Mouse (Mus musculus) kidney, postnatal 10 days (tissue): Measurements from ENCODE around the gene Efemp2.

Source experiments
- DNase-seq: peaks from one replicate; pipeline ENCODE4 v3.0.0; 2021; ENCODE audit warnings: mixed read lengths

Efemp2 gene

DNA sequence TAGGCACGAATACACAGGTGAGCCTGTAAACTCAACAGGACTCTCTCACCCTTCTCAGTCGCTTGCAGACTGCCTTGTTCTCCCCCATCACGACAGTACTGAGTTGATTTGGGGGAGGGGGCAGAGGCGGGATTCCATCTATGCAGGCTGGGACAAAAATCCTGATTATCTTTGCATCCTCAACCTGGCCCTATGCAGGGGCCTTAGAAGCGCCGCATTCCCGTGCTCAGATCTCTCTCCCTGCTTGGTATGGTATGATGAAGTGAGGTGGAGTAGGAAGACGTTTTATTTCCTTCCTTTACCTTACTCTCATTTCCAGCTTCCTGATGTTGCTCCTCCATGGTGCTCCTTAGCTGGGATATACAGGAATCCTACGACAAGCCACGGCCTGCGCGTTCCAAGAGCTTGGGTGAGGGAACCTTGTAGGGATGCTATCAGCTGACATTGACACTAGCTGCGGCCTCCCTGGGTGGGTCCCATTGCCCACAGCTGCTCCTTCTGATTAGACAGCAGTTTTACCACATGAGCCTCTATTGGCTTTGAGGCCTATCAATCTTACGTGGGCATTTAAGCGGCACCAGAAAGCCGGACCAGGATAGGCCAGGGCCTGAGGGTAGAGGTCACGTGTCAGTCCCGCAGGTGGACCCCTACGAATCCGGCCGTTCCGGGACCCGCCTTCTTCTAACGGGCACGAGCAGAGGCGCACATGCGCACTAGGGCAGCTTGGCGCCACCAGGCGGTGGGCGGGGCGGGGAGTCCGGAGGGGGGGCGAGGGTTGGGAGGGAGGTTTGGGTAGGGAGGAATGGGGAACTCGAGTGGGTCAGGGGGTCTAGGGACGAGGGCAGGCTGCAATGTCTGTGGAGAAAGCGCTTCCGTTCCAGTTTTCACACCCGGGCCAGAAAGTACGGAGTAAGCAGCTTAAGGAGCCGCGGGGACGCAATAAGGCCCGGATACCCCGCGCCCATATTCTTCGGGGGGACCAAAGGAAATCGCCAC is 36.6 kb downstream of the Efemp2 start, which contains the start of gene Snx32:
Gene Snx32 (minus strand): TSS at position 508 of the 996 bp plus-strand sequence.
- DNase-seq, result peak; percentile 98

DNA sequence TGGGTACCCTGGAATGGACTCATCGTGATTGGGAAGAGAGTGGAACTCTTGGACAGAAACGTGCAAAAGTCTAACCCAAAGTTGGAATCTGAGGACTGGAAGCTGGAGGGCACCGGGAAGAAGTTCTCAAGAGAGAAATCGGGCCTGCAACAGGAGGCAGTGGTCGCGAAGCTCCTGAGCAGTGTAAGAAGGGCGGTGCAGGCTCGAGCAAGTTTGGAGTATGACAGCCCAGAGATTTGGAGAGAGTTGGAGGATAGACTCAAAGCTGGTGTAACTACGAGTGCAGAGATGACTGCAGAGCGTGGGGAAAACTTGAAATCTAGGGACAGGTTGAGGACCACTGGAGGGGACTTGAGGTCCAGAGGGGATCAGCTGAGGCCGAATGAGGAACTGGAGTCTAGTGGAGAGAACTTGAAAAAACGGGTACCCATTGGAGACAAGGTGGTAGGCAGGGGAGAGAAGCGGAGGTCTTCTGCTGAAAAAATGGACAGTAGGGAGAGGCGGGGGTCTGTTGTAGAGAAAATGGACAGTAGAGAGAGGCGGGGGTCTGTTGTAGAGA is 37.4 kb downstream of the Efemp2 start:
- DNase-seq, result no peak

DNA sequence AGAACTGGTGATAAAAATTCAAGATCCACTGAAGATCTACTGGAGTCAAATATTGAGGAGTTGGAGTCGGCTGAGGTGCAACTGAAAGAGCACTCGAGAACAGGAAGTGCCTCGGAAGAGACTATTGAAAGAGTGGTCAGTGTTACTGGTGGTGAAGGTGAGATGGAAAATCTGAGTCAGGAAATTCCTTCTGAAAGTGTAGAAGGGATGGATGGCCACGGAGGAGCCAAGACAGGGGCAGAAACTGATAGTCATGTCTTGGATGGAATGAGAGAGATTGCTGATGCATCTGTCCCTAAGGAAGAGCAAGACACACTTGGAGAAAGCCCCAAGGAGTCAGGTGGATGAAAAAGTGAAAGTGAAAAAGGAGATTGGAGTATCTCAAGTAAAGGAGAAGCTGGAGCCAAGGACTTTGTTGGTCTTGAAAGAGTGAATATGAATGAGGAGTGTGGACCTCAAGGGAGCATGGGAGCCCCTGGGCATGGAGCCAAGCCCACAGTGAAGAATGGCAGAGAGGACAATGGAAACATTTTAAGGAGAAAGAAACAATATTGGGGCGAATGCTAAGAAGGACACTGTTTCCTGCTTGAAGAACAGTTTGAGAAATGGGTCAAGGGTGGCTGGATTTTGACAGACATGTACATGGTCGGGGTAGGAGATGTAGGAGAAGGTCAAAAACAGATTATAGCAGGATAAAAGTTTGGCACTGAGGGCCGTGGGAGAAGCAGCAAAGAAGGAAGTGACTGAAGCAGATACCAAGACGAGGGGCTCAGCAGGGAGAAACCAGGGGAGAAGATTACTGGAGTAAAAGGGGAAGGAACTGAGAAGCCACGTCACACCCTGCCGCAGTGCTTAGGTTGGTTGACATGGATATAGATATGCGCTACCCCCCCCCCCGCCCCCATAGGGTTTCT is 38.6 kb downstream of the Efemp2 start:
- no peak for DNase-seq

DNA sequence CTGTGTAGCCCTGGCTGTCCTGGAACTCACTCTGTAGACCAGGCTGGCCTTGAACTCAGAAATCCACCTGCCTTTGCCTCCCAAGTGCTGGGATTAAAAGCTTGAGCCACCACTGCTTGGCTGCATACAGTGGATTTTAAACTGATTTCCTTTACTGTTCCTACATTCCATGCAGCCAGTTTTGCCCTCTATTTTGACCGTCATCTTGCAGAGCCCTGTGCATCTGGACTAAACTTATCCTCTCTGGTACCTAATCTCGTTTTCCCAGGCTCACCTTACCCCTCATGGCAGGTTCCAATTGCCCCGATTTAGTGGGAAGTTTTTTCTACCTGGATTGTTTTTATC is 39.2 kb downstream of the Efemp2 start:
- no peak for DNase-seq

DNA sequence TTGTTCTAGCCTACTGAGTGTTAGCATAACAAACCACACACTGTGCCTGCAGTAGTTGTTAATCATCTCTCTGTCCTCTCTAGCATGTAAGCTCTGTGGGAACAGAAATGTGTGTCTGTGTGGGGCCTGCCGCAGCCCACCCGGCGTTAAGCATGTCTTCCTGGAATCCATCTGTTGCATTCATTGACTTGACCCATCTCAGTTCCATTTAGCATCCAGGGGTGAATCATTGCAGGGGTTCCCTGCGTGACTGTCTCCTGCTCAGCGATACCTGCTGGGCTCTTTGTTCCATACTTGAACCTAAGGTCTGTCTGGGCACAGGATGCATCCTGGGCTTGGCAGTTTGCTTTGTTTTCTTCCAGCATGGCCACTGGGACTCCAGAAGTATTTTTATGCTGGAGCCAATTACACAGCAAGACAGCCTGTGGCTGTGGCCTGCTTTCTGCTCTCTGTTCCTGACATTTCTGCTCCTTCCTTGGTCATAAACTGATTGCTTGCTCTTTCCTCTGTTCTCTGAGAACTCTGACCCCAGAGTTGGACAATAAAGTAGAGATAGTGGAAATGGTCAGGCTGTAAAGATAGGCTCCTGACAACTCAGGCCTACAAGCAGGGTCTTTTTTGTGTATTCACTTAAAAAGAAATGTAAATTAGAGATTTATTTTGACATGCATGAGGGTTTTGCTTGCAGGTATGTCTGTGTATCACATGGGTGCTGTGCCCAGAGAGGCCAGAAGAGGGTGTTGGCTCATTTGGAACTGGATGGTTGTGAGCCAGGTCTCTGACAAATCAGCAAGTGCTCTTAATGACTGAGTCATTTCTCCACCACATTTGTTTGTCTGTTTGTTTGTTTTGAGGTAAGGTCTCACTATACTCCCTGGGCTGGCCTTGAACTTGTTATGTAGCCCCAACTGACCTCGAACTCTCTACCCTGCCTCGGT is 42.4 kb downstream of the Efemp2 start:
- DNase-seq, result no peak

DNA sequence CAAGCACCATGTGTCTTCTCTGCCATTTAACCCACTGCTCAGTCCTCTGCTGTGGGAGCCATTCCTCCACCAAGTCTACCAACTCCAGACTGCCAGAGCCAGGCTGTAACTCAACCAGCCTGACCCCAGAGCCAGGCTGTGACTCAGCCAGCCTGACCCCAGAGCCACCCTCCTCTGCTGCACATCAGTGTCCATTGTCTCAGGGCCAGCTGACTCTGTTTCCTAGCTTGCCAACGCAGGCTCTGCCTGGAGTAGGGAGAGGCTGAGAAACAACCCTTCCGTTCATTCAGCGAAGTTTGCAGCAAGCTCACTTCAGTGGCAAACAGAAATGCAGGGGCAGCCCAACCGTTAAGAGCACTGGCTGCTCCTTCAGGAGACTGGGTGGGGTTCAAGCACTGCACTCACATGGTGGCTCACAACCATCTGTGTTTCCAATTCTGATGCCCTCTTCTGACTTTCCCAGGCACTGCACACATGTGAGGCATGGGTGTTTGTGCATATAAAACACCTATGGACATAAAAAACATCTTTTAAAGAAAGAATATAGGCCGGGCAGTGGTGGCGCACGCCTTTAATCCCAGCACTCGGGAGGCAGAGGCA is 43.3 kb downstream of the Efemp2 start:
- no peak for DNase-seq

DNA sequence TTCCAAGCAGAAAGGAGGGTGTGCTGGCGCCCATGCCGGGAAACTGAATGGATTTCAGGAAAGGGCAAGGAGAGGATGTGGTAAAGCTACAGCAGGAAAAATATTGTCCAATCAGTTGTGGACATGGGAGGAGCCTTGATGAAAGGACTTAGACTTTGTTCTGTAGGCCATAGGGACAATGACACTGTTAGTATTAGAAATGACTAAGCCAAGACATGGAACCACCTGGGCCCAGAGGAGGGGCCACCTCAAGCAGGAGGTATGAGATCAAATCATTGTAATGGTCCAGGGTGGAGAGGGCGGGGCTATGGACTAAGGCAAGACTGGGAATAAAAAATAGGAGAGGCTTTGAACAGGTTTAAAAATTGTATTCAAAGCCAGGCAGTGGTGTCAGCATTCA is 45.0 kb downstream of the Efemp2 start:
- no peak for DNase-seq

DNA sequence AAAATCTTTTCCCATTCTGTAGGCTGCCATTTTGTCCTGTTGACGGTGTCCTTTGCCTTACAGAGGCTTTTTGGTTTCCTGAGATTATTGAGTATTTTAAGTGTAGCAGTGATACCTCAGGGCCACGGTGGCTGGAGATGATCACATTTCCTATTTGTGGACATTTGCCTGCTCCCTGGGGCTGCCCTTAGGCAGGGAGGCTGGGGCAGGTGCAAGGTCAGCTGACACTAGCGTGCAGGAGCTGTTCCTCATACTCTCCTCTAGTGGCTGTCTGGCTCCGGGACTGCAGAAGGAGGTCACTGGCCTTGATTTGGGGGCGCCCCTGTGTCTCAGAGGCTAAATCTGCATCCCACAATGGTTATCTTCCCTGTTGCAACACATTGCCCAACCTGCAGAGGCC is 51.5 kb downstream of the Efemp2 start:
- no peak for DNase-seq

DNA sequence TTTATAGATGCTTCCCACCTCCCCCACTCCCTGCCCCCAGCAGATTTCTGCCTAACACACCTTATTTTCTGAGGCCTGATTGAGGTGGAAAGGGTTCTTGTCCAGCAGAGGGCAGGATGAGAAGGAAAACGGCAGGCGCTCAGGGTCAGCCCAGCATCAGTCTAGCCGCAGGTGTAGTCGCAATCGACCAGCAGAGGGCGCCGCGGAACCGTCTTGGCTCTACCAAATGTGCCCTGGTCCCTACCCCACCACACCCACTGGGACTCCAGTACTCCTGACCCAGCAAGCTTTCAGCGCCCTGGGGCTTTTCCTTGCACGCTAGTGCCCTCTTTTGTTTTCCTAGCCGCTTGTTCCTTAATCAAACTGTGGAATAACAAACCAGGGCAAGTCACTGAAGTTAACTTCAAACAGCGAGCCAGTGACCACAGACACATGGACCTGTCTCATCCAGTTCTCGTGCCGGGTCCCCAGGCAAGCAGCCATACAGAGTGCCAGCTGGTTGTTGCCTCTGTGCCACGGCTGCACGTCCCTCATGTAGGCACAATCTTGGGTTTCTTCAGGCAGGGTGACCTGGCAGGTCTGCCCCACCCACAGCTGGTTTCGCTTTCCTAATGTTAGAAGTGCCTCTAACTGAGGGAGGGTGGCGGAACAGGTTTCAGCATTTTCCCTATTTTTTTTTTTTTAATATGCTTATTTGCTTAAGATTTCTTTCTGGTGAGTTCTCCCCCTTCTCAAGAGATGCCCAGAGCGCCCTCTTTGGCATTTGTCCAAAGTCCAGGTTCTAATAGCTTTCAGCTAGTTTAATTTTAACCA is 55.8 kb downstream of the Efemp2 start:
- DNase-seq, result peak; percentile 99

DNA sequence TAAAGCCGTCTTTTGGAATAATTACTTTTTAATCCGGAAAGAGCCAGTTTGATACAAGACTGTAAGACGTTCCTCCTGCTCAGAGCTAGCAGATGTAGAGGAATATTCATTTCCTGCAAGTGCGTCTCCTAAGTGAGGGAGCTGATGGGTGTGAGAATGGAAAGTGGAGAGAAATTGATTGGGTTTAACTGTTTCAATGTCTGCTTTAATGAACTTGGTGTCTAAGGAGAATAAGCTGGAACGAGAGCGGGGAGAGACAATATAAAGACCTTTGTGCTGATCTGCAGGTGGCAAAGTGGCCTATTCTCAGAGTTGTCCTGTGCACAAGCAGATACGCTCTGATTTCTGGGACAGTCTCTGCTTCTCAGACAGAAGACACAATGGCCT is 56.4 kb downstream of the Efemp2 start:
- DNase-seq, result no peak
